Mouse (Mus musculus) C3H10T1/2 (cell line): ENCODE data around the gene Sox6. TPM values are rescaled to one million over a fixed set of nuclear protein-coding genes. Genes with fewer than 3 reads are reported as not detected.

ENCODE experiments used
- polyA plus RNA-seq, 2 experiments: library from polyadenylated mRNA; unstranded; fragments of >200 nt; fragmentation: generic; extraction: Trizol; gene quantifications; one replicate each; pipeline ENCODE4 v1.2.1; 2012; ENCODE audit warnings: missing spikeins in 2 of 2

The Sox6 gene
- under 1 TPM; 0.01 to 0.26 TPM for polyA plus RNA-seq

GRCm38 (mm10) chr7:116038511-116038910, at the start of gene Sox6:
TSS of gene Sox6 (minus strand) at chr7:116038796.

GRCm38 (mm10) chr7:116084366-116084765, 45.8 kb upstream of the Sox6 start, which contains the start of gene Gm4353:
TSS of gene Gm4353 (minus strand) at chr7:116084635.

GRCm38 (mm10) chr7:116039196-116039537, 571 bp upstream of the Sox6 start, which contains the start of gene 1110004F10Rik:
TSS of gene 1110004F10Rik (plus strand) at chr7:116039397.

Other genes starting within 250 kb of the Sox6 start
- gene 1110004F10Rik, start 601 bp upstream of the Sox6 start, polyA plus RNA-seq, result 10 to 100 TPM; 25.2 to 80.6 TPM
- gene Gm4353, start 45.8 kb upstream of the Sox6 start, polyA plus RNA-seq, result 1 to 10 TPM; 1.4 to 5.3 TPM